Mouse (Mus musculus): ENCODE data around the gene St8sia4.

Gene St8sia4

GRCm38 (mm10) chr1:95667435-95668252, at the start of gene St8sia4:
Gene St8sia4, minus strand, starts transcription at chr1:95667571.
- peak; percentile 95 for DNase-seq (ENCODE audit: extremely low read depth, low read depth)

- no peak for DNase-seq (ENCODE audit: extremely low read depth, low read depth)
Observed at GRCm38 (mm10) chr1:95709181-95709580, 41.8 kb upstream of the St8sia4 start.

DNA sequence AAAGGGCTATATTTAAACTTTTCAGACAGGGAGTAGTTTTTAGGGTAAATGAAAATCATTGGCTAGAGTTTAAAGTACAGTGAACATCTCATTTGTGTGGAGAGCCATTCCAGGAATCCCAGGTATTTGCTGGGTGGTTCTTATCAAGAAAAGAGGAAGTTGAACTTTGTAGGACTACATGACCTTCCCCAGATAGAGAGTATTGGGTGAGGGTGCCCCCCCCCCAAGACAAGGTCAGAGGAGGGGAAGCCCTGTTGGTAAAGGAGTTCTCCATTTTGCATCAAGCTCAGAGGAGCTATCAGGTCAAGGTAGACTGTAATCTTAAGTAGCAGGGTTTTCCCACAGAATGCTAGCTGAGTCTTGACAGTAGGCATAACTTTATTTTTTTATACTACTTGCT, 32.5 kb upstream of the St8sia4 start:
- DNase-seq (ENCODE audit: extremely low read depth, low read depth): peak; percentile 19

DNA sequence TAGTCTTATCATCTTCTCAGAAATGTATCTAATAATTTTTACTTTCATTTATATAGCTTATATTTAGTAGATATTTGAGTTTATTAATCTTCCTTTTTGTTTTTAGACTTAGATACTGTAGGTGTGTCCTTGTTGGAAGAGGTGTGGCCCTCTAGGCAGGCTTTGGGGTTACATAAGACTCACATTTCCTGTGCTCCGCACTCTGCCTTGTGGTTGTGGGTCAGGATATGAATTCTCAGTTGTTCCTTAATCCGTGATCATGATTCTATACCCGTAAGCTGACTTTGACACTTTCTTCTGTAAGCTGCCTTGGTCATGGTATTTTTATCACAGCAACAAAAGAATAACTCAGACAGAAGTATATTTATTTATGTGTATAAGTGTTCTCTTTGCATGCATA, 6.7 kb upstream of the St8sia4 start:
- no peak for DNase-seq (ENCODE audit: extremely low read depth, low read depth)

- DNase-seq (ENCODE audit: extremely low read depth, low read depth): no peak
Observed at GRCm38 (mm10) chr1:95668253-95668805, 958 bp upstream of the St8sia4 start.

- DNase-seq (ENCODE audit: extremely low read depth, low read depth): peak; percentile 51
Observed at GRCm38 (mm10) chr1:95666541-95667320, 640 bp downstream of the St8sia4 start.

- DNase-seq (ENCODE audit: extremely low read depth, low read depth): peak; percentile 37
Observed at GRCm38 (mm10) chr1:95665951-95666484, 1.4 kb downstream of the St8sia4 start.

DNA sequence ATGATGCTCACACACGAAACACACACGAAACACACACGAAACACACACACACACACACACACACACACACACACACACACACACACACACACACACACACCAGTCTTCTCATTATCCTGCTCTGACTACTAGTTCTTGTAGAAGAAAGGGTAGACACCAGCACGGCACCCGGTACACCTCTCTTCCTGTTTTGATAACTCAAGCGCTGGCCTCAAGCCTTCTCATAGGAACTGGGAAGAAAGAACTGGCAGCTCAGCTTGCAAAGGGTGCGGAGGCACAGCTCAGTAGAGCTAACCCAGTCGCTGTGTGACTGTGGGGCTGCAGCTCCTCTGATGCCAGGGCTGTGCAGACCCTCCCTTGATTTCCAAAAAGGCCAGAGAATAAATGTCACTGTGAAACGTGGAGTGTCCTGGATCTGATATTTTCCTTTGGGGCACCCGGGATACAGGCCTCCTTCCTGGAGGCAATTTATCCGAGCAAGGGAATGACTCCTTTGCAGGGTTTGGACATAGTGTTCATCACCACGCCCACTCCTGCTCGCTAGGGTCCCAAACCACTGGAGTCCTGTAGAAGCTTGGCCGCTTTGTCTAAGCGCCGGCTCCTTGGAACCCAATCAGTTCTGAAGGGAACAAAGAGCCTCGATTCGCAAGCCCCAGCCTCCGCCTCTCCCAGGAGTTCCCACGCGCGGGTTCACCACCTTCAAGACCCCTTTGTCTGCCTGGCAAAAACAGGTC, 2.2 kb downstream of the St8sia4 start:
- DNase-seq (ENCODE audit: extremely low read depth, low read depth): no peak

GRCm38 (mm10) chr1:95664321-95664825, 3.0 kb downstream of the St8sia4 start:
- DNase-seq (ENCODE audit: extremely low read depth, low read depth): no peak

GRCm38 (mm10) chr1:95657051-95657668, 10.2 kb downstream of the St8sia4 start:
- DNase-seq (ENCODE audit: extremely low read depth, low read depth): no peak

- no peak for DNase-seq (ENCODE audit: extremely low read depth, low read depth)
Observed at GRCm38 (mm10) chr1:95655564-95655963, 11.8 kb downstream of the St8sia4 start.

DNA sequence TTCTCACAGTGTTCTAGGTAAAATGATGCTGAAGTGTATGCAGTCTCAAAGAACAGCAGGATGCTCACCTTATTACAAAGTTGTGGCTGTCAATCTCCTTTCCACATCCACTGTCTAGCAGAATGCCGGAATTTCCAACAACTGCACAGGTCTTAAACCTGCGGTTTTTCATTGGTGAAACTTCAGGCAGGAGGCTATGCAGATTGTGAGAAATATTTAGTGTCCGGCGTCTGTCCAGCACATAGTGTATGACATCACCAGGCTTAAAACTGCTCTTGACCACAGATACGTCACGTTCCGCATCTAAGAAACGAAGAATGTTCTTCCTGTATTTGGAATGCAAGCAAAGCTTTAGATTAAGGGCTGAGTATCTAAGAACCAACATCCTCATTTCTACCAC, 13.9 kb downstream of the St8sia4 start:
- no peak for DNase-seq (ENCODE audit: extremely low read depth, low read depth)

DNA sequence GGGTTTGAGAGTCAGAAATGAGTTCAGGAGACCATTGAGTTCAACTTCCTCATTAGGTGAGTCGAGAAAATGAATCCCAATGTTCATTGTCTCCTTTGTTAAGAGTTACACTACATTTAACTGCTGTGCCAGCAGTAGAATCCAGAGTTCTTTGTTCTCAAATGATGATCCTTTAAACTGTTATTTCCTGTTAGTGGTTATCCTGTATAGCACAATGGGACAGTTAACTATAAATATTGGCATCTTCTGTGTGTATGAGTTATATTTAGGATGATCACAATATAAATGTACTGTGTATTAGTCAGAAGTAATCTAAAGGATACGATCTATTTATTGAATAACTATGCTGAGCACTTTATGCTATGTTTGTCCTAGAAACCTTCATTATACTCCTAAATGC, 23.1 kb downstream of the St8sia4 start:
- DNase-seq (ENCODE audit: extremely low read depth, low read depth): no peak

- no peak for DNase-seq (ENCODE audit: extremely low read depth, low read depth)
Observed at GRCm38 (mm10) chr1:95639001-95639400, 28.4 kb downstream of the St8sia4 start.

DNA sequence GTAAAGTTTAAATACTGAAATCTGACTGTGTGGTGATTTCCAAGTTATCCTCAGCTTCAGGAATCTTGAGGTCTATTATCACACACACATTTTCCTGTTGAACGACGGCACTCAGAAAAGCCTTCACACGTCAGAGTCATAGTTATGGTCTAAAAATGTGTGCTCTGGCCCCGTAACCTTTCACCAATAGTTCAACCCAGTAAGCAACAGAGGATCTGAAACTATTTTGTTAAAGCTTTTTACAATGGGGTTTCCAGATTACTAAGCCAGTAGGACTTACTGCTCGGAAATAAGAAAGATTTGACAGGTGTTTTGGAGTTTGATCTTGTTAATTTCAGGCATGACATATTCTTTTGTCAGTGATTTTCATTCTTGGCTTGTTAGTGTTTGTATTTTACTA, 43.0 kb downstream of the St8sia4 start:
- no peak for DNase-seq (ENCODE audit: extremely low read depth, low read depth)

DNA sequence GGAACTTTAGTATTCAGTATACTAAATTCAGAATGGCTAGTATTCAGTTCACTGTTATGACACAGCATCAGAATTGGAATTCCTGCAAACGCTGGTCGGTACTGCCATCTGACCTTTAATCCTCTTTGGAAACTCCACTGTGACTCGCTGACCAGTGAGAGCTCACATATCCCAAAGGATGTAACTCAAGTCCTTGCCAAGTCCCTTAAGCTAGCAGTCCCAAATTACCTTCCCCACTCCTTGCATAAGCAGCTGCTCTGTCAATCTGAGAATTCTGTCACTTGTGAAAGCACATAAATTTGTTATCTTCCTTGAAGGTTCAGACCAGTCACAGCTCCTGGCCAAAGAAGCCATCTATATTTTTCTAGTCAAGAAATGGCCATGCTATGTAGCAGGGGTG, 48.7 kb downstream of the St8sia4 start:
- DNase-seq (ENCODE audit: extremely low read depth, low read depth): no peak

GRCm38 (mm10) chr1:95618125-95618524, 49.2 kb downstream of the St8sia4 start:
- DNase-seq (ENCODE audit: extremely low read depth, low read depth): no peak

DNA sequence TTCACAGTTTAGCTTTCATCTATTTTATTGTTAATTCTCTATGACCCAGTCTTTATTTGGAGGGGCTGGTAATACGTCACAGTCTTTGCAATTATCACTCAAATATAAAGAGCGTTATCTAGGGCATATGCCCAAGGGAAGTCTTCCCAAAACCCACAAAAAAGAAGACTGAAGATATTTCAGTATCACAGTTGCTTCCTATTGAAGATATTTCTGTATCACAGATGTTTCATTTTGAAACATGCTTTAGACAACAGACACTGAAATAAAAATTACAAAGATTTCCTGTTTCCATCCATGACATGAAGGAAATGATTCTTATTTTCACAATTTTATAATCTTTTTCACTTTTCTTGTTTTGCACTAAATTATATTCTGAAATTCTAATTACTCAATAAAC, 57.4 kb downstream of the St8sia4 start:
- no peak for DNase-seq (ENCODE audit: extremely low read depth, low read depth)

DNA sequence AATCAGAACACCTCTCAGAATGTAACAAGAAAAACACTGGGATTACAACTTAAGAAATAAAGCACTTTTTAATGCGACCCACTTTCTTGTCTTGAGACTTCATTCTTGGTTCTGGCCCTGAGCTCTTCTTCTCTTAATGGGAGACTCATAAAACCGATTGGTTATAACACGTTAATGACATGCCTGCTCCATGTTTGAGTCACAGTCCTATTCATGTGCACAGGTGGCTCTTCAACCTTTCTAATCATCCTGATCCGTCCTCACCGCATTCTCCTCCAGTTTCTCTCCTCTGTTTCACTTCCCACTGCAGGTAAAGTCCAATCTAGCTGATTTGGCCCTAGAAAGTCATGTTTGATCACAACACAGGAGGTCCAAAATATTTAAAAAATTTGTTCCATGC, 58.3 kb downstream of the St8sia4 start:
- no peak for DNase-seq (ENCODE audit: extremely low read depth, low read depth)

GRCm38 (mm10) chr1:95605458-95605857, 61.9 kb downstream of the St8sia4 start:
- DNase-seq (ENCODE audit: extremely low read depth, low read depth): no peak

DNA sequence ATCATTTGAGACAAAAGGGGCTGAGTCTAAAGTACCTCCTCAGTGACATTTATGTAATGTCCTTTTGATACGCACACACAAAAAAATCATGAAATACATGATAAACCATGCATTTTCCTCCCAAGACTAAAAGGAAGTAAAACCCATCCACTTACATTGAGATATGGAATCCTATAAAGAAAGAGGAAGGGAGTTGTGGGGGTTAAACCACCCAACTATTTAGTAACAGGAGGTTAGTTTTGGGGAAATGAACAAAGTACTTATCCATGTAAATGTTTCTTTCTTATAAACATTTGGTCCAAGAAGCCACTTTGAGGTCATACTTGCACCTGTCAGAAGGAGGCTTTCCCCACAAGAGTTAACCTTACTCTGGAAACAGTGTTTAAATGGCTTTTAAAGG, 69.3 kb downstream of the St8sia4 start:
- peak; percentile 72 for DNase-seq (ENCODE audit: extremely low read depth, low read depth)
